Mouse (Mus musculus): ENCODE measurements around the gene Gm21972. TPM values are rescaled to one million over a fixed set of nuclear protein-coding genes. Genes with fewer than 3 reads are reported as not detected.

Gene Gm21972
- polyA plus RNA-seq (2015; fragmentation: Nextera tagmentation; extraction: Ambion mirVana) = 0.39 and 0.61 TPM in 2 replicates

GRCm38 (mm10) chr1:86133337-86133736 is at the start of gene Gm21972:
Gene Gm21972 (plus strand): TSS chr1:86133637.
- ATAC-seq (ENCODE audit: low FRiP score, low read depth) = no peak
- H3K27me3 ChIP-seq = no peaks in the 10 kb centered on the region
- H3K9ac ChIP-seq = no peak within 1 kb of the TSS
- no peaks in the 10 kb centered on the region for H3K9me3 ChIP-seq
- H3K27ac ChIP-seq (replicated peaks) = no peak within 1 kb of the TSS
- peaks cover 71% of the 10 kb centered on the region for H3K36me3 ChIP-seq
- no peak within 1 kb of the TSS for H3K4me3 ChIP-seq
- no peaks in the 10 kb centered on the region for H3K4me1 ChIP-seq (replicated peaks)
- 100% methylated on average over 4 of the region's 4 CpGs for WGBS
- H3K4me2 ChIP-seq = no peak within 1 kb of the TSS

DNA sequence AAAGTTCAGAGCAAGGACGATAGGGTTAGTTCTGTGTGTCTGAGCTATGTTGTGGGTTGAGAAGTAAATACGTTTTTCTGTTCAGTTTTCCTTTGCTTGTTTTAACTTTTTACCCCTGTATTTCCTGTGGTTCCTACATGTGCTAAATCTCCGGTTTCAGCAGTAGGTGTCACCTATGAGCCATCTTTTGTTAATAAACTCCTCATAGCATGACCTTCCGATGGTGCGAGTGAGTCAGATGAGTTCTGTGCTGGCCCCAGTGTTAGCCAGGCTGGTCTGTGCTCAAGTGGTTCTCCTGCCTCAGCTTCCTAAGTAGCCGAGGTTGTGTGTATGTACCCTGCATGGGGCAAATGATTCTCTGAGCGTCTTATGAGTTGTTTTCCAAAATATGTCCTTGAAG is 39.0 kb upstream of the Gm21972 start:
- Histone ChIP-seq H3K9me3 (no peaks in the 10 kb centered on the region), H3K27ac (replicated peaks) (no peak overlapping the region), H3K9ac (no peak overlapping the region), H3K4me1 (replicated peaks) (no peaks in the 10 kb centered on the region), H3K36me3 (peaks cover 75% of the 10 kb centered on the region), H3K27me3 (no peaks in the 10 kb centered on the region), H3K4me2 (no peak overlapping the region), H3K4me3 (no peak overlapping the region)
- ATAC-seq (ENCODE audit: low FRiP score, low read depth) = no peak
- WGBS = 90% methylated on average over 7 of the region's 7 CpGs

DNA sequence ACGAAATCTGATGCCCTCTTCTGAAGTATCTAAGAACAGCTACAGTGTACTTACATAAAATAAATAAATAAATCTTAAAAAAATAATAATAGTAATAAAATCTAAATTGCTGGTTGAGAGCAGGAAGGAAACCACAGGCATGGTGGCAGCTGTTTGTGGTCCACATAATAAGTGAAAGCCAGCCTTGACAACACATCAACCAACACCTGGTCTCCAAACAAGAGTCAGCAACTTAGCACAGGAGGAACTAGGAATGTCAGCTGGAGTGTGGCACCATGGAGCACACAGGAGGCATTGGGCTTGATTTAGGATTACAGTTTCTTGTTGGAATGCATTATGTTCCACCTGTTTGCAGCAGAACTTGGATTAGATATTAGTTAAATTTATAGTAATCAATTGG is 28.4 kb upstream of the Gm21972 start:
- no peak overlapping the region for H3K9ac ChIP-seq
- ATAC-seq (ENCODE audit: low FRiP score, low read depth) = no peak
- H3K27me3 ChIP-seq = no peaks in the 10 kb centered on the region
- no peaks in the 10 kb centered on the region for H3K9me3 ChIP-seq
- H3K4me1 ChIP-seq (replicated peaks) = no peaks in the 10 kb centered on the region
- no peaks in the 10 kb centered on the region for H3K36me3 ChIP-seq
- no peak overlapping the region for H3K27ac ChIP-seq (replicated peaks)
- 96% methylated on average over 1 of the region's 1 CpGs for WGBS
- H3K4me2 ChIP-seq = no peak overlapping the region
- no peak overlapping the region for H3K4me3 ChIP-seq

GRCm38 (mm10) chr1:86111779-86112178 is 21.7 kb upstream of the Gm21972 start, which contains the start of gene Htr2b:
Gene Htr2b (minus strand): TSS chr1:86111970.
- WGBS = 59% methylated on average over 6 of the region's 6 CpGs
- Histone ChIP-seq H3K4me2 (no peak within 1 kb of the TSS), H3K27me3 (no peaks in the 10 kb centered on the region), H3K27ac (replicated peaks) (no peak within 1 kb of the TSS), H3K4me3 (no peak within 1 kb of the TSS), H3K4me1 (replicated peaks) (no peaks in the 10 kb centered on the region), H3K9ac (no peak within 1 kb of the TSS), H3K36me3 (peaks cover 3% of the 10 kb centered on the region; the same call in 1 of the 2 replicates), H3K9me3 (no peaks in the 10 kb centered on the region)
- ATAC-seq (ENCODE audit: low FRiP score, low read depth) = no peak

GRCm38 (mm10) chr1:86114141-86114540 is 19.3 kb upstream of the Gm21972 start:
- Histone ChIP-seq H3K27me3 (no peaks in the 10 kb centered on the region), H3K4me2 (no peak overlapping the region), H3K9ac (no peak overlapping the region), H3K27ac (replicated peaks) (no peak overlapping the region), H3K36me3 (peaks cover 19% of the 10 kb centered on the region), H3K9me3 (no peaks in the 10 kb centered on the region), H3K4me3 (no peak overlapping the region), H3K4me1 (replicated peaks) (no peaks in the 10 kb centered on the region)
- ATAC-seq (ENCODE audit: low FRiP score, low read depth) = no peak
- 88% methylated on average over 3 of the region's 3 CpGs for WGBS

DNA sequence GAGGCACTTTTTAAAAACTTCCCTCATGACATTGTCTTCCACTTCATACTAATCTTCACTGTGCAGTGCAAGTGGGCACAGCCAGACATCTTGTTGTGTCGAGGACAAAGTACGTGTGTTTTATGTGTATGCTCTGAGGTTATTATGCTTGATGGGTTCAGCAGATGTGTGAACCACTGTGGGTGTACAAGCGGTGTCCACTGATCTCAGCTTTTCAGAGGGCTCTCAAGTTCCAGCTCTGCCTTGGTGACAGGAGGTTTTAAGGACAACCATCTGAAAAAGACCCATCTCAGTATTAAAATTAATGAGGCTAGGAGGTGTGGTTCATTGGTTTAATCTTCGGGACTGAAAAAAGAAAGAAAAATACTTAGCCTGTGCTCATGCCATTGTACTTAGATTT is 13.9 kb upstream of the Gm21972 start:
- 94% methylated on average over 4 of the region's 4 CpGs for WGBS
- Histone ChIP-seq H3K4me1 (replicated peaks) (no peaks in the 10 kb centered on the region), H3K9ac (no peak overlapping the region), H3K4me3 (no peak overlapping the region), H3K27ac (replicated peaks) (no peak overlapping the region), H3K36me3 (peaks cover 30% of the 10 kb centered on the region), H3K27me3 (no peaks in the 10 kb centered on the region), H3K9me3 (no peaks in the 10 kb centered on the region), H3K4me2 (no peak overlapping the region)
- no peak for ATAC-seq (ENCODE audit: low FRiP score, low read depth)

GRCm38 (mm10) chr1:86126036-86126435 is 7.4 kb upstream of the Gm21972 start:
- no peak overlapping the region for H3K4me2 ChIP-seq
- no peak overlapping the region for H3K4me3 ChIP-seq
- no peak overlapping the region for H3K9ac ChIP-seq
- H3K27me3 ChIP-seq = no peaks in the 10 kb centered on the region
- H3K4me1 ChIP-seq (replicated peaks) = no peaks in the 10 kb centered on the region
- peaks cover 56% of the 10 kb centered on the region for H3K36me3 ChIP-seq
- no peak for ATAC-seq (ENCODE audit: low FRiP score, low read depth)
- no peaks in the 10 kb centered on the region for H3K9me3 ChIP-seq
- no peak overlapping the region for H3K27ac ChIP-seq (replicated peaks)
- 88% methylated on average over 2 of the region's 2 CpGs for WGBS

GRCm38 (mm10) chr1:86135315-86135714 is 1.9 kb downstream of the Gm21972 start:
- H3K27me3 ChIP-seq = no peaks in the 10 kb centered on the region
- H3K9ac ChIP-seq = no peak overlapping the region
- H3K36me3 ChIP-seq = peaks cover 68% of the 10 kb centered on the region
- no peak overlapping the region for H3K4me3 ChIP-seq
- H3K27ac ChIP-seq (replicated peaks) = no peak overlapping the region
- no peak overlapping the region for H3K4me2 ChIP-seq
- WGBS = 79% methylated on average over 6 of the region's 6 CpGs
- no peaks in the 10 kb centered on the region for H3K4me1 ChIP-seq (replicated peaks)
- H3K9me3 ChIP-seq = no peaks in the 10 kb centered on the region
- ATAC-seq (ENCODE audit: low FRiP score, low read depth) = no peak

- Histone ChIP-seq H3K4me3 (no peak overlapping the region), H3K9me3 (no peaks in the 10 kb centered on the region), H3K4me2 (no peak overlapping the region), H3K27ac (replicated peaks) (no peak overlapping the region), H3K4me1 (replicated peaks) (no peaks in the 10 kb centered on the region), H3K9ac (no peak overlapping the region), H3K36me3 (peaks cover 40% of the 10 kb centered on the region), H3K27me3 (no peaks in the 10 kb centered on the region)
- WGBS = 90% methylated on average over 3 of the region's 3 CpGs
- ATAC-seq (ENCODE audit: low FRiP score, low read depth) = no peak
Measured at GRCm38 (mm10) chr1:86141081-86141480, 7.6 kb downstream of the Gm21972 start.

DNA sequence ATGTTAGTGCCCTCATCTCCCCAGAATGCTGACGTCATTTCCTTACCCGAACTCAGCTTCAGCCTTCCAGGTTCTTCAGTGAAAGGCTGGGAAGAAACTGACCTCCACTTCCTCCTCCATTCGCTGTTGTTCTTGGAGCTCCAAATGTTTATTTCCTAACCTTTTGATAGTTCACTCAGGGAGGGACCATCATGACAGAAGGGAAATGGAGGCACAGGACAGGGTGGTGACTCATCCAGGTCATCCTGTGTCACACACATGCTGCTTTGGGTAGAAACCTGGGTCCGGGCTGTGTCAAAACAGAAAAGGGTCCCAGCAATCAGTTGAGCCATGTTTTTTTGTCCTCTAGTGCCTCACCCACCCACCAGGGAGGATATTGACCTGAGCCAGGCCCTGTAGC is 9.7 kb downstream of the Gm21972 start:
- no peaks in the 10 kb centered on the region for H3K4me1 ChIP-seq (replicated peaks)
- no peak overlapping the region for H3K9ac ChIP-seq
- no peak for ATAC-seq (ENCODE audit: low FRiP score, low read depth)

DNA sequence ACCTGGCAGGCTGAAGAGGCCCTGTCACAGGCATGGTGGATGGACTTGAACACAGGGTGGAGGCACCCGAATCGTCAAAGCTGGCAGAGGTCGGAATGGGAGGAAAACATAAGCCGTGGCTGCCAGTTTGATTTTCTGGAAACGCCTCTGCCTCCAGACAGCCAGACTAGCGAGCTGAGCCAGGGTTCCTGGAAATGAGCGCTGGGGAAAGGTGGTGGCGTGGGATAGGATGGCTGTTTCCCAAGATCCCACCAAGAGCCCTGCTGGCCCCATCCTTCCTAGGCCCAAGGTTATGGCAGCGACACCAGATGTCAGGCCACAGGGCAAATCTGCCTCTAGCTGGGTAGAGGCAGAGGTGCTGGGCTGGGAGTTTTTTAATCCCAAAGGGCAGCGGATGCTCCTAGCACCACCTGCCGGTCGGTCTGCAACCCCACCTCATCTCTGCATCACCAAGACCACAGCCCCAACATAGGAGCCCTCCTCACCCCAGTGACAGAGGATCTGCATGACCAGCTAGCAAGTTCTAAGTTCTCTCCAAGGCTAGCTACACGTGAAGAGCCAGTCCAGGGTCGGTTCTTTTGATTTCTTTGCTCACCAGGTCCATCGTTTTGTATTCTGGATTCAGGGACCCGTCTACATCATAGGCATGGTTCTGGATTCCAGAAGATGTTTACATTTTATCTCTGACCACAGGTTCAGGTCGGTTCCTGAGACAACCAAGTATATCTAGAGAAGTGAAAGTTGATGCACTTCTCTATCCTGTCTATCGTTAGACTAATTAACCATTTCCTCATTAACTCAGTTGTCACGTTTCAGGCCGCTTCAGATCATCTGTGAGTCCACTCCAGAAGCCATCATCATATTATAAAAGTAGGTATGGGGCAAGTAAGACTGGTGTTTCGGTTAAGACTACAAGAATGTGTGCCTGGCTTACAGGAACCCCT is 10.8 kb downstream of the Gm21972 start:
- Histone ChIP-seq H3K4me3 (no peak overlapping the region), H3K4me1 (replicated peaks) (no peaks in the 10 kb centered on the region), H3K27ac (replicated peaks) (no peak overlapping the region), H3K27me3 (no peaks in the 10 kb centered on the region), H3K36me3 (peaks cover 19% of the 10 kb centered on the region), H3K9ac (no peak overlapping the region), H3K4me2 (no peak overlapping the region), H3K9me3 (no peaks in the 10 kb centered on the region)
- ATAC-seq (ENCODE audit: low FRiP score, low read depth) = no peak
- WGBS = 82% methylated on average over 21 of the region's 21 CpGs

More for the DNA sequence above, 9.7 kb downstream of the Gm21972 start:
- no peak overlapping the region for H3K4me3 ChIP-seq
- H3K27me3 ChIP-seq = no peaks in the 10 kb centered on the region
- H3K27ac ChIP-seq (replicated peaks) = no peak overlapping the region
- 87% methylated on average over 4 of the region's 4 CpGs for WGBS
- H3K36me3 ChIP-seq = peaks cover 26% of the 10 kb centered on the region
- no peaks in the 10 kb centered on the region for H3K9me3 ChIP-seq
- H3K4me2 ChIP-seq = no peak overlapping the region

DNA sequence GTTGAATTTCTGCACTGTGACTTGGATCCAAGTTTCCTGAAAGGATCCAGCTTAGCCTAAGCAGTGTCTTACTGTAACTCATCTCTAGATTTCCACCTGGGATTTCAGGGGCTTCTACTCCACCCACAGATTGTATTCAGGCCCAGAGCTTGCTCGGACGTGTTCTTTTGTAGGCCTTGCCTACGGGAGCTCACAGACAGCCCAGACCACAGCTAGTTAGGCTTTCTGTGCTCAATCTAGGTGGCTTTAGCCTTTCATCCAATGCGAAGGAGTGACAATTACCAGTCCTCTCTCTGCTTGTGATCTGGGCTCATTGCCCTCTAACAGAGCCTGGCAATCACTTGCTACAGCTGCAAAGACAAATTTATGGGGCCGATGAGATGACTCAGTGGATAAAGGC is 12.9 kb downstream of the Gm21972 start:
- H3K9ac ChIP-seq = no peak overlapping the region
- H3K4me3 ChIP-seq = no peak overlapping the region
- H3K9me3 ChIP-seq = no peaks in the 10 kb centered on the region
- H3K27me3 ChIP-seq = no peaks in the 10 kb centered on the region
- H3K4me1 ChIP-seq (replicated peaks) = no peaks in the 10 kb centered on the region
- no peak for ATAC-seq (ENCODE audit: low FRiP score, low read depth)
- no peak overlapping the region for H3K4me2 ChIP-seq
- H3K27ac ChIP-seq (replicated peaks) = no peak overlapping the region
- H3K36me3 ChIP-seq = peaks cover 4% of the 10 kb centered on the region
- WGBS = 94% methylated on average over 5 of the region's 5 CpGs
